Mouse (Mus musculus) midbrain, embryonic 10.5 days (tissue): ENCODE results near the gene Shisa5. TPM values are rescaled to one million over a fixed set of nuclear protein-coding genes. Genes with fewer than 3 reads are reported as not detected.

Source experiments
- DNase-seq: peaks from one replicate; pipeline ENCODE4 v3.0.0-alpha.2; 2017; ENCODE audit warnings: low spot score
- H3K27ac ChIP-seq: fragments of 300-500 bp; sonication (generic); replicated peaks from 2 replicates; pipeline ENCODE4 v1.5.1; 2016; ENCODE audit warnings: mild to moderate bottlenecking
- H3K27me3 ChIP-seq: fragments of 300-500 bp; sonication (generic); 2 replicates; pipeline ENCODE4 v1.6.1; 2016; ENCODE audit warnings: low read depth, mild to moderate bottlenecking; ENCODE audit not compliant: poor library complexity, severe bottlenecking
- H3K36me3 ChIP-seq: fragments of 300-500 bp; sonication (generic); 2 replicates; pipeline ENCODE4 v1.6.1; 2016; ENCODE audit warnings: mild to moderate bottlenecking, moderate library complexity
- H3K4me1 ChIP-seq: fragments of 300-500 bp; sonication (generic); 2 replicates; pipeline ENCODE4 v1.6.1; 2016
- H3K4me3 ChIP-seq: fragments of 300-500 bp; sonication (generic); 2 replicates; pipeline ENCODE4 v1.5.1; 2016; ENCODE audit warnings: mild to moderate bottlenecking, moderate library complexity
- H3K9me3 ChIP-seq: fragments of 300-500 bp; sonication (generic); replicated peaks from 2 replicates; pipeline ENCODE4 v1.6.1; 2016; ENCODE audit warnings: mild to moderate bottlenecking
- WGBS: fragments of 180-500 bp; shearing (Covaris S2); methylation state at CpG from one replicate; pipeline ENCODE4 v1.1.7; 2016; 5-methylcytosine and 5-hydroxymethylcytosine counted together
- polyA plus RNA-seq: library from polyadenylated mRNA; unstranded; fragments of >200 nt; fragmentation: Nextera tagmentation; extraction: Ambion mirVana; gene quantifications from 2 replicates; pipeline ENCODE4 v1.2.1, GENCODE M21; 2016

The Shisa5 gene
- polyA plus RNA-seq, 1 experiment from 2014 or later = 32.9 TPM

GRCm38 (mm10) chr9:109007025-109007780 lies 31.2 kb upstream of the Shisa5 start:
- WGBS = 85% methylated on average over 21 of the region's 21 CpGs

GRCm38 (mm10) chr9:109008081-109008480 lies 30.3 kb upstream of the Shisa5 start:
- peaks cover 12% of the 10 kb centered on the region for H3K4me1 ChIP-seq
- H3K9me3 ChIP-seq = no peaks in the 10 kb centered on the region
- WGBS = 84% methylated on average over 9 of the region's 9 CpGs

More at GRCm38 (mm10) chr9:109007025-109007780, 31.2 kb upstream of the Shisa5 start:
- no peak overlapping the region for H3K4me3 ChIP-seq
- H3K27me3 ChIP-seq = no peaks in the 10 kb centered on the region
- no peaks in the 10 kb centered on the region for H3K36me3 ChIP-seq
- H3K4me1 ChIP-seq = peaks cover 12% of the 10 kb centered on the region
- H3K27ac ChIP-seq = peak overlapping the region; percentile 65; the same call in 1 of the 2 replicates
- no peaks in the 10 kb centered on the region for H3K9me3 ChIP-seq
- DNase-seq = no peak

GRCm38 (mm10) chr9:109008994-109009635 lies 29.2 kb upstream of the Shisa5 start:
- 71% methylated on average over 10 of the region's 10 CpGs for WGBS
- Histone ChIP-seq H3K36me3 (no peaks in the 10 kb centered on the region), H3K4me1 (peaks cover 12% of the 10 kb centered on the region), H3K27me3 (no peaks in the 10 kb centered on the region), H3K4me3 (no peak overlapping the region), H3K9me3 (no peaks in the 10 kb centered on the region), H3K27ac (no peak overlapping the region; the same call in 1 of the 2 replicates)
- DNase-seq = no peak

More at GRCm38 (mm10) chr9:109008081-109008480, 30.3 kb upstream of the Shisa5 start:
- no peaks in the 10 kb centered on the region for H3K27me3 ChIP-seq
- DNase-seq = no peak
- no peaks in the 10 kb centered on the region for H3K36me3 ChIP-seq
- H3K27ac ChIP-seq = peak overlapping the region; percentile 65
- H3K4me3 ChIP-seq = no peak overlapping the region

GRCm38 (mm10) chr9:109009636-109010315 lies 28.6 kb upstream of the Shisa5 start:
- Histone ChIP-seq H3K36me3 (no peaks in the 10 kb centered on the region), H3K27ac (peak overlapping the region; percentile 34; the same call in 1 of the 2 replicates), H3K4me3 (no peak overlapping the region), H3K27me3 (no peaks in the 10 kb centered on the region), H3K4me1 (peaks cover 12% of the 10 kb centered on the region), H3K9me3 (no peaks in the 10 kb centered on the region)
- WGBS = 69% methylated on average over 17 of the region's 17 CpGs
- no peak for DNase-seq

GRCm38 (mm10) chr9:109010316-109010690 lies 28.1 kb upstream of the Shisa5 start:
- Histone ChIP-seq H3K9me3 (no peaks in the 10 kb centered on the region), H3K4me1 (peaks cover 12% of the 10 kb centered on the region), H3K27ac (no peak overlapping the region), H3K4me3 (no peak overlapping the region), H3K36me3 (no peaks in the 10 kb centered on the region), H3K27me3 (no peaks in the 10 kb centered on the region)
- WGBS = 89% methylated on average over 14 of the region's 14 CpGs
- no peak for DNase-seq

- Histone ChIP-seq H3K27me3 (no peaks in the 10 kb centered on the region), H3K27ac (no peak overlapping the region), H3K4me3 (no peak overlapping the region), H3K4me1 (no peaks in the 10 kb centered on the region), H3K9me3 (no peaks in the 10 kb centered on the region), H3K36me3 (no peaks in the 10 kb centered on the region)
- DNase-seq = no peak
- 89% methylated on average over 8 of the region's 8 CpGs for WGBS
Observed at GRCm38 (mm10) chr9:109015397-109015796, 23.0 kb upstream of the Shisa5 start.

- DNase-seq = no peak
- no peaks in the 10 kb centered on the region for H3K36me3 ChIP-seq
- no peak overlapping the region for H3K4me3 ChIP-seq
- H3K27me3 ChIP-seq = no peaks in the 10 kb centered on the region
- WGBS = 73% methylated on average over 11 of the region's 11 CpGs
- no peaks in the 10 kb centered on the region for H3K9me3 ChIP-seq
- no peaks in the 10 kb centered on the region for H3K4me1 ChIP-seq
- no peak overlapping the region for H3K27ac ChIP-seq
Observed at GRCm38 (mm10) chr9:109016973-109017604, 21.3 kb upstream of the Shisa5 start.

GRCm38 (mm10) chr9:109021428-109021827 lies 16.9 kb upstream of the Shisa5 start:
- no peak for DNase-seq
- H3K36me3 ChIP-seq = 0 out of 2 replicates have a peak, but pooled peaks cover 2% of the 10 kb centered on the region
- H3K4me1 ChIP-seq = no peaks in the 10 kb centered on the region
- H3K4me3 ChIP-seq = no peak overlapping the region
- H3K9me3 ChIP-seq = no peaks in the 10 kb centered on the region
- 93% methylated on average over 4 of the region's 4 CpGs for WGBS
- no peak overlapping the region; the same call in 1 of the 2 replicates for H3K27ac ChIP-seq
- H3K27me3 ChIP-seq = no peaks in the 10 kb centered on the region

- Histone ChIP-seq H3K4me3 (no peak overlapping the region), H3K36me3 (0 out of 2 replicates have a peak, but pooled peaks cover 2% of the 10 kb centered on the region), H3K27me3 (no peaks in the 10 kb centered on the region), H3K27ac (no peak overlapping the region), H3K9me3 (no peaks in the 10 kb centered on the region), H3K4me1 (no peaks in the 10 kb centered on the region)
- whole genome bisulfite sequencing = 94% methylated on average over 17 of the region's 17 CpGs
- DNase-seq = no peak
Observed at GRCm38 (mm10) chr9:109022866-109023685, 15.3 kb upstream of the Shisa5 start.

- no peaks in the 10 kb centered on the region for H3K27me3 ChIP-seq
- H3K4me3 ChIP-seq = no peak overlapping the region
- H3K4me1 ChIP-seq = no peaks in the 10 kb centered on the region
- 0 out of 2 replicates have a peak, but pooled peaks cover 9% of the 10 kb centered on the region for H3K36me3 ChIP-seq
- no peak for DNase-seq
- H3K9me3 ChIP-seq = no peaks in the 10 kb centered on the region
- WGBS = 87% methylated on average over 8 of the region's 8 CpGs
- H3K27ac ChIP-seq = no peak overlapping the region
Observed at GRCm38 (mm10) chr9:109027521-109027920, 10.8 kb upstream of the Shisa5 start.

- Histone ChIP-seq H3K9me3 (no peaks in the 10 kb centered on the region), H3K4me3 (no peak overlapping the region), H3K27me3 (no peaks in the 10 kb centered on the region), H3K27ac (no peak overlapping the region), H3K4me1 (no peaks in the 10 kb centered on the region), H3K36me3 (0 out of 2 replicates have a peak, but pooled peaks cover 6% of the 10 kb centered on the region)
- no peak for DNase-seq
- WGBS = 78% methylated on average over 3 of the region's 3 CpGs
Observed at GRCm38 (mm10) chr9:109028421-109028820, 9.9 kb upstream of the Shisa5 start.

GRCm38 (mm10) chr9:109028919-109029318 lies 9.4 kb upstream of the Shisa5 start:
- Histone ChIP-seq H3K9me3 (no peaks in the 10 kb centered on the region), H3K4me1 (no peaks in the 10 kb centered on the region), H3K36me3 (0 out of 2 replicates have a peak, but pooled peaks cover 6% of the 10 kb centered on the region), H3K27me3 (no peaks in the 10 kb centered on the region), H3K4me3 (no peak overlapping the region), H3K27ac (no peak overlapping the region)
- 81% methylated on average over 5 of the region's 5 CpGs for WGBS
- no peak for DNase-seq
